Mouse (Mus musculus): Measurements from ENCODE around the gene Actr1b. TPM values are rescaled to one million over a fixed set of nuclear protein-coding genes. Genes with fewer than 3 reads are reported as not detected.

The Actr1b gene
- total RNA-seq, 4 experiments from 2014 or later: 136 to 162 (median 142) TPM

Small RNA genes lying within 50 kb of the gene (microRNA-seq; reads per million reads assigned to microRNA genes)
- gene Gm24133: 0 reads per million in 2 experiments

Other genes with a start within 250 kb of the Actr1b start
- gene Cnnm4, start 242.8 kb downstream of the Actr1b start, total RNA-seq (2022): 1 to 10 TPM; 4.1 to 6.2 (median 5.1) TPM
- 10 to 100 TPM; 41.4 to 45.3 (median 42.6) TPM for gene Cnnm3, start 202.6 kb downstream of the Actr1b start, total RNA-seq (2022)
- gene Ankrd23, start 177.5 kb downstream of the Actr1b start, total RNA-seq (2022): 10 to 100 TPM in 2 of 4 experiments, 1 to 10 TPM in 2; 6.8 to 18.1 (median 11.3) TPM
- not detected for gene Gm42417, start 175.0 kb downstream of the Actr1b start, total RNA-seq (2022)
- gene Ankrd39, start 167.0 kb downstream of the Actr1b start, total RNA-seq (2022): 10 to 100 TPM; 15.4 to 26.8 (median 18.7) TPM
- gene Sema4c, start 156.1 kb downstream of the Actr1b start, total RNA-seq (2022): 10 to 100 TPM; 16.6 to 28.0 (median 23.4) TPM
- gene Fam178b, start 31.2 kb downstream of the Actr1b start, total RNA-seq (2022): 1 to 10 TPM in 1 of 4 experiments, under 1 TPM in 2, not detected in 1; 0.52 to 1.4 (median 0.59) TPM
- 100 to 1,000 TPM; 436 to 646 (median 493) TPM for gene Cox5b, start 23.0 kb downstream of the Actr1b start, total RNA-seq (2022)
- not detected for gene 4933424G06Rik, start 4.3 kb downstream of the Actr1b start, total RNA-seq (2022)
- under 1 TPM; 0.22 to 0.77 (median 0.55) TPM for gene Zap70, start 47.4 kb upstream of the Actr1b start, total RNA-seq (2022)
- 10 to 100 TPM; 38.4 to 51.7 (median 48.2) TPM for gene Tmem131, start 229.2 kb upstream of the Actr1b start, total RNA-seq (2022)

Measured in adrenal gland, adult 8-10 months (tissue).